Mouse (Mus musculus): Measurements from ENCODE around the gene Trim24.

DNA sequence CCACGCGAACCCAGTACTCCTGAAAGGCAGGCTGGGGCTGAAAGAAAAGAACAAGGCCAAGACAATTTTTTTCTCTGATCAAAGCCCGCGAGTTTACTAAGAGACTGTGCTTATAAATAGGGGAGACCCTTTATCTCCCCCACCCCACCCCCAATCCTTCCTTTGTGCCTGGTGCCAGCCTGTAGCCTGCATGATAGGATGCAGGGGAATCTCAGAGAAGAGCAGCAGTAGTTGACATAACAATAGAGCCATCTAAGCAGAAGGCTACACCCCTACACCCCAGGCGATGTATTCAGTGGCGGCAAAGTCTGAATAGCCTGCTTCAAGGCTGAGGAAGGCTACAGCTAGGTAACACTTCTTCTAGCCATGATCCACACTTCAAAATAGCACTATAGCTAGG, 65.9 kb downstream of the Trim24 start:
- TF ChIP-seq CTCF (IDR thresholded peaks at IDR 0.05; ENCODE audit: extremely low read depth, insufficient read length, insufficient replicate concordance, low read depth, low read length) (no peak), POLR2A (IDR thresholded peaks at IDR 0.05; ENCODE audit: low read depth, low read length) (no peak)
